Mouse (Mus musculus): Measurements from ENCODE around the gene Acpp. TPM values are rescaled to one million over a fixed set of nuclear protein-coding genes. Genes with fewer than 3 reads are reported as not detected.

Gene Acpp
- polyA plus RNA-seq, 1 experiment from 2014 or later, result 2.3 TPM

- peak; percentile 70 for ATAC-seq
- H3K27me3 ChIP-seq (replicated peaks; ENCODE audit: control insufficient read depth, insufficient read depth, low read length), result no peaks in the 10 kb centered on the region
- H3K4me2 ChIP-seq (ENCODE audit: low read depth, low read length), result peak overlapping the region; percentile 77
- H3K4me3 ChIP-seq (ENCODE audit: low read length), result peak overlapping the region; percentile 97
- H3K9ac ChIP-seq (ENCODE audit: low read depth, low read length), result peak overlapping the region; percentile 94
- H3K27ac ChIP-seq (ENCODE audit: low read length), result peak overlapping the region; percentile 95
- H3K36me3 ChIP-seq (ENCODE audit: control insufficient read depth, insufficient read depth, low read length), result no peaks in the 10 kb centered on the region
- H3K9me3 ChIP-seq (ENCODE audit: control insufficient read depth, low read length), result no peaks in the 10 kb centered on the region
- peaks cover 15% of the 10 kb centered on the region for H3K4me1 ChIP-seq (ENCODE audit: control insufficient read depth, insufficient read depth, low read length)
- under 1% methylated on average over 43 of the region's 46 CpGs for WGBS
These were observed 75.4 kb downstream of the Acpp start for GRCm38 (mm10) chr9:104262016-104262762.

GRCm38 (mm10) chr9:104260306-104260705 is 77.2 kb downstream of the Acpp start:
- H3K4me2 ChIP-seq (ENCODE audit: low read depth, low read length), result no peak overlapping the region; the same call in 1 of the 2 replicates
- H3K27me3 ChIP-seq (replicated peaks; ENCODE audit: control insufficient read depth, insufficient read depth, low read length), result no peaks in the 10 kb centered on the region
- no peak overlapping the region for H3K27ac ChIP-seq (ENCODE audit: low read length)
- 51% methylated on average over 4 of the region's 4 CpGs for WGBS
- peaks cover 15% of the 10 kb centered on the region for H3K4me1 ChIP-seq (ENCODE audit: control insufficient read depth, insufficient read depth, low read length)
- H3K36me3 ChIP-seq (ENCODE audit: control insufficient read depth, insufficient read depth, low read length), result no peaks in the 10 kb centered on the region
- no peak overlapping the region for H3K9ac ChIP-seq (ENCODE audit: low read depth, low read length)
- no peak overlapping the region for H3K4me3 ChIP-seq (ENCODE audit: low read length)
- ATAC-seq, result no peak
- H3K9me3 ChIP-seq (ENCODE audit: control insufficient read depth, low read length), result no peaks in the 10 kb centered on the region

- WGBS, result 71% methylated on average over 2 of the region's 2 CpGs
- Histone ChIP-seq H3K9me3 (ENCODE audit: control insufficient read depth, low read length) (no peaks in the 10 kb centered on the region), H3K4me2 (ENCODE audit: low read depth, low read length) (no peak overlapping the region), H3K36me3 (ENCODE audit: control insufficient read depth, insufficient read depth, low read length) (no peaks in the 10 kb centered on the region), H3K27me3 (replicated peaks; ENCODE audit: control insufficient read depth, insufficient read depth, low read length) (no peaks in the 10 kb centered on the region), H3K9ac (ENCODE audit: low read depth, low read length) (no peak overlapping the region), H3K4me1 (ENCODE audit: control insufficient read depth, insufficient read depth, low read length) (peaks cover 10% of the 10 kb centered on the region), H3K4me3 (ENCODE audit: low read length) (no peak overlapping the region), H3K27ac (ENCODE audit: low read length) (no peak overlapping the region)
- no peak for ATAC-seq
These were observed 81.5 kb downstream of the Acpp start for GRCm38 (mm10) chr9:104256085-104256484.

GRCm38 (mm10) chr9:104254408-104255180 is 83.0 kb downstream of the Acpp start:
- H3K4me1 ChIP-seq (ENCODE audit: control insufficient read depth, insufficient read depth, low read length), result peaks cover 8% of the 10 kb centered on the region; the same call in 1 of the 2 replicates
- ATAC-seq, result peak; percentile 34; the same call in 1 of the 2 replicates
- WGBS, result 62% methylated on average over 9 of the region's 9 CpGs
- no peaks in the 10 kb centered on the region for H3K27me3 ChIP-seq (replicated peaks; ENCODE audit: control insufficient read depth, insufficient read depth, low read length)
- no peak overlapping the region for H3K4me3 ChIP-seq (ENCODE audit: low read length)
- H3K4me2 ChIP-seq (ENCODE audit: low read depth, low read length), result no peak overlapping the region
- H3K9ac ChIP-seq (ENCODE audit: low read depth, low read length), result no peak overlapping the region
- H3K9me3 ChIP-seq (ENCODE audit: control insufficient read depth, low read length), result no peaks in the 10 kb centered on the region
- no peaks in the 10 kb centered on the region for H3K36me3 ChIP-seq (ENCODE audit: control insufficient read depth, insufficient read depth, low read length)
- H3K27ac ChIP-seq (ENCODE audit: low read length), result no peak overlapping the region

GRCm38 (mm10) chr9:104252637-104253036 is 84.9 kb downstream of the Acpp start:
- H3K27me3 ChIP-seq (replicated peaks; ENCODE audit: control insufficient read depth, insufficient read depth, low read length), result no peaks in the 10 kb centered on the region
- H3K9me3 ChIP-seq (ENCODE audit: control insufficient read depth, low read length), result no peaks in the 10 kb centered on the region
- 0 out of 2 replicates have a peak overlapping the region, but pooled peaks have one; percentile 7 for H3K27ac ChIP-seq (ENCODE audit: low read length)
- no peak for ATAC-seq
- no peak overlapping the region for H3K4me2 ChIP-seq (ENCODE audit: low read depth, low read length)
- no peak overlapping the region for H3K4me3 ChIP-seq (ENCODE audit: low read length)
- WGBS, result 91% methylated on average over 3 of the region's 3 CpGs
- H3K9ac ChIP-seq (ENCODE audit: low read depth, low read length), result no peak overlapping the region
- no peaks in the 10 kb centered on the region for H3K36me3 ChIP-seq (ENCODE audit: control insufficient read depth, insufficient read depth, low read length)
- peaks cover 18% of the 10 kb centered on the region for H3K4me1 ChIP-seq (ENCODE audit: control insufficient read depth, insufficient read depth, low read length)

- Histone ChIP-seq H3K4me2 (ENCODE audit: low read depth, low read length) (no peak overlapping the region), H3K4me1 (ENCODE audit: control insufficient read depth, insufficient read depth, low read length) (peaks cover 19% of the 10 kb centered on the region), H3K4me3 (ENCODE audit: low read length) (no peak overlapping the region), H3K9me3 (ENCODE audit: control insufficient read depth, low read length) (no peaks in the 10 kb centered on the region), H3K27me3 (replicated peaks; ENCODE audit: control insufficient read depth, insufficient read depth, low read length) (no peaks in the 10 kb centered on the region), H3K36me3 (ENCODE audit: control insufficient read depth, insufficient read depth, low read length) (no peaks in the 10 kb centered on the region), H3K27ac (ENCODE audit: low read length) (peak overlapping the region; percentile 42; the same call in 1 of the 2 replicates), H3K9ac (ENCODE audit: low read depth, low read length) (no peak overlapping the region)
- no peak for ATAC-seq
- 82% methylated on average over 4 of the region's 4 CpGs for WGBS
These were observed 85.9 kb downstream of the Acpp start for GRCm38 (mm10) chr9:104251687-104252086.

GRCm38 (mm10) chr9:104251111-104251510 is 86.4 kb downstream of the Acpp start:
- 62% methylated on average over 8 of the region's 8 CpGs for WGBS

GRCm38 (mm10) chr9:104247307-104247987 is 90.1 kb downstream of the Acpp start:
- H3K4me2 ChIP-seq (ENCODE audit: low read depth, low read length), result no peak overlapping the region
- ATAC-seq, result peak; percentile 78
- H3K4me3 ChIP-seq (ENCODE audit: low read length), result no peak overlapping the region
- no peak overlapping the region for H3K9ac ChIP-seq (ENCODE audit: low read depth, low read length)
- H3K27me3 ChIP-seq (replicated peaks; ENCODE audit: control insufficient read depth, insufficient read depth, low read length), result no peaks in the 10 kb centered on the region
- H3K4me1 ChIP-seq (ENCODE audit: control insufficient read depth, insufficient read depth, low read length), result peaks cover 24% of the 10 kb centered on the region
- H3K9me3 ChIP-seq (ENCODE audit: control insufficient read depth, low read length), result no peaks in the 10 kb centered on the region
- H3K36me3 ChIP-seq (ENCODE audit: control insufficient read depth, insufficient read depth, low read length), result no peaks in the 10 kb centered on the region
- WGBS, result 48% methylated on average over 6 of the region's 6 CpGs
- peak overlapping the region; percentile 68; the same call in 1 of the 2 replicates for H3K27ac ChIP-seq (ENCODE audit: low read length)

More at GRCm38 (mm10) chr9:104251111-104251510, 86.4 kb downstream of the Acpp start:
- H3K4me3 ChIP-seq (ENCODE audit: low read length), result no peak overlapping the region
- H3K9me3 ChIP-seq (ENCODE audit: control insufficient read depth, low read length), result no peaks in the 10 kb centered on the region
- ATAC-seq, result peak; percentile 70
- H3K4me1 ChIP-seq (ENCODE audit: control insufficient read depth, insufficient read depth, low read length), result peaks cover 19% of the 10 kb centered on the region
- H3K36me3 ChIP-seq (ENCODE audit: control insufficient read depth, insufficient read depth, low read length), result no peaks in the 10 kb centered on the region
- no peak overlapping the region for H3K4me2 ChIP-seq (ENCODE audit: low read depth, low read length)
- no peak overlapping the region for H3K9ac ChIP-seq (ENCODE audit: low read depth, low read length)
- H3K27ac ChIP-seq (ENCODE audit: low read length), result no peak overlapping the region
- no peaks in the 10 kb centered on the region for H3K27me3 ChIP-seq (replicated peaks; ENCODE audit: control insufficient read depth, insufficient read depth, low read length)
